24 mouse cellular contexts compared by ENCODE assay signal in the genomic region with DNA sequence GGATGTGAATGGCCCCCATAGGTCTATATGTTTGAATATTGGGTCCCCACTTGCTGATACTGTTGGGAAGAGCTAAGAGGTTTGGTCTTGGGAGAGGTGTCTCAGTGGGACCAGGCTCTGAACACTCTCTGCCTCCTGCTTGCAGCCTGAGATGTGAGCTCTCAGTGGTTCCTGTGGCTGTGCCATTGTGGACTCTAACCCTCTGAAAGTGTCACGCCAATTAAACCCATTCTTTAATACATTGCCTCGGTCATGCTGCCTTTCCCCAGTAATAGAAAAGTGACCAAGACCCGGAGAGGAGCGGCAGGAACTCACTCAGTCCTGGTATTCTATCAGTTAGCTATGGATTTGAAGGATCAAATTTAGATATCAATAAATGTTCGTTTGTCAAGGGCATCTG.
"Had no signal": no experiment of that assay in that cellular context is flagged by ENCODE, and none has a peak within 500 bp of the region (broad histone marks: within the 10 kb centered on the region; RNA-seq: fewer than 3 reads in every experiment).

No protein-coding gene starts in this region.

- H3K36me3 ChIP-seq: kidney, embryonic 15.5 days; limb, embryonic 12.5 days; limb, embryonic 15.5 days; neural tube, embryonic 12.5 days; neural tube, embryonic 15.5 days had no signal

- H3K9ac ChIP-seq: kidney, embryonic 15.5 days; limb, embryonic 12.5 days; limb, embryonic 15.5 days; liver, embryonic 14.5 days; liver, postnatal 0 days; lung, embryonic 14.5 days; neural tube, embryonic 12.5 days; neural tube, embryonic 15.5 days had no signal

- H3K4me2 ChIP-seq: kidney, embryonic 15.5 days; limb, embryonic 12.5 days; limb, embryonic 15.5 days; liver, embryonic 11.5 days; lung, embryonic 14.5 days; neural tube, embryonic 12.5 days; neural tube, embryonic 15.5 days had no signal

- H3K27ac ChIP-seq: kidney, embryonic 15.5 days; limb, embryonic 12.5 days; limb, embryonic 15.5 days; liver, embryonic 14.5 days; macrophage; neural tube, embryonic 12.5 days; neural tube, embryonic 15.5 days; stomach, postnatal 0 days had no signal

- H3K4me1 ChIP-seq: kidney, embryonic 15.5 days; limb, embryonic 12.5 days; limb, embryonic 15.5 days; neural tube, embryonic 12.5 days; neural tube, embryonic 15.5 days had no signal

- H3K27me3 ChIP-seq: kidney, embryonic 15.5 days; limb, embryonic 12.5 days; limb, embryonic 15.5 days; neural tube, embryonic 12.5 days; neural tube, embryonic 15.5 days had no signal

- ATAC-seq: liver, postnatal 0 days; lung, postnatal 0 days; midbrain, embryonic 16.5 days had no signal

- H3K4me3 ChIP-seq: kidney, embryonic 15.5 days; limb, embryonic 12.5 days; limb, embryonic 15.5 days; myocyte; neural tube, embryonic 12.5 days; neural tube, embryonic 15.5 days had no signal

- DNase-seq: kidney, adult 8-10 months; kidney, postnatal 14 days; kidney, postnatal 4 days; left cerebral cortex, postnatal 4 days; liver, postnatal 0 days; lung, embryonic 14.5 days; right cerebral cortex, adult 18-20 months; right cerebral cortex, postnatal 14 days; right cerebral cortex, postnatal 4 days; thymus, adult 2 months; thymus, postnatal 14 days; thymus, postnatal 4 days had no signal

- H3K9me3 ChIP-seq: kidney, embryonic 15.5 days; limb, embryonic 12.5 days; limb, embryonic 15.5 days; neural tube, embryonic 12.5 days; neural tube, embryonic 15.5 days had no signal
